Mouse (Mus musculus) heart, postnatal 25 days (tissue): ENCODE results near the gene Arhgef17. TPM values are rescaled to one million over a fixed set of nuclear protein-coding genes. Genes with fewer than 3 reads are reported as not detected.

Experiments used
- DNase-seq: peaks from one replicate; pipeline ENCODE4 v3.0.0; 2022; ENCODE audit warnings: low spot score
- intact Hi-C: fragments of 180-260 bp; cut with DNase I; formaldehyde crosslinking; loops from one replicate; pipeline ENCODE4 v1.15.1; 2025
- total RNA-seq, 2 experiments: library from RNA; stranded (reverse); gene quantifications; 2 replicates each; pipeline ENCODE4 v1.2.3; 2021

Gene Arhgef17
- total RNA-seq, 2 experiments from 2014 or later = 24.0 to 28.8 TPM

DNA sequence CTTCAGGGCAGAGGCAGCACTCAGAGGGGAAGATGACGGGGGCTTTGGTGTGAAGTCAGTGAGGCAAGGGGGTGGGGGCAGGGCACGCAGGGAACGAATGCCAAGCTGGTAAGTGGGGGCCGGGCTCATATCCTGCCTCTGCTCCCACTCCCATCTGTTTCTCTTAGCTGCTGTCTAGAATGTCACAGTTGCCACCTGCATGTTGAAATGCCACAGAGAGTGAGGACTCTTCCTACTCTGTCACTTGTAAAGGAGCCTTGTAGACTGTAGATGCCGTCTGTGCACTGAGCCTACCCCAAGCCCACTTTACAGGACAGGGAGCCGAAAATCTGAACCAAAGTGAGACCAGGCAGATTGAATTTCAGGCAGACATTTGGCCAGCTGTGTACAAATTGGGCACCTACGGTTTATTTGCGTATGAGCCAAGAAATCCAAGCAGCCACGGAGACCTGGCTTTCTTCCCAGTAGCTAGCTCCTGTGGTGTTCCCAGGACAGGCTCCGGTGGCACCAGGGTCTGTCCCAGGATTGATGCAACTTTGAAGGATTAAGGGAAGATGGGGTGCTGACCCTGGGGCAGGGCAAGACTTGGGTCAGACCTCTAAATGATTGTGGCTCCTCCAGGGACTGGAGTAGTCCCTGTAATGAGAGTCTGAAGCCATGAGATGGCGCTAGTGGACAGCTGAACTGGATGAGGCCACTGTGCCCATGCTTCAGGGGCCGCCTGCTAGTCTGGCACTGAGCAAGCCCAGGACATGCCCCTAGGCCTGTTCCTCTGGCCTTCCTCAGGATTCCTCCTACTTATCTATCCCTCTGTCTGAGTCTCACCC lies 11.1 kb upstream of the Arhgef17 start:
- intact Hi-C loops = loop anchor here (1.0 kb wide), 2 partner anchors 22 to 109 kb away; no protein-coding TSS in a partner anchor
- no peak for DNase-seq

DNA sequence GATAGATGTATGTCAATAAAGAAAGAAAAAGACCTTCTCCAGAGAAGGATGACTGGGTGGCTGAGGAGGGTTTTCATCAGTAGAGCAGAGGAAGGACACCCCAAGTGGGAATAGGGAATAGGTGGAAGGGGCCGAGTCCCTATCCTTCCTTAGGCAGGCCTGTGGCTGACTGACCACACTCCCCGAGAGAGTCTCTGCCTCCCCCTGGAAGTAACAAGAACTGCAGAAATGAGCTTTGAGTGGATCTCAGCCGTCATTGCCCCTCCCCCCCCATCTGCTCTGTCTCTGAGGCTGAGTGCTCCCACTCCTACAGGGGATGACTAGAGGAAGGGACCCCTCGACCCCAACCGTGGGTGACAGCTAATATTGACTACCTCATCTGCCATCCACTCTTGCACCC lies 9.3 kb upstream of the Arhgef17 start:
- intact Hi-C loops = no loop called here
- DNase-seq = no peak

GRCm38 (mm10) chr7:100938106-100938505 lies 6.2 kb upstream of the Arhgef17 start:
- intact Hi-C loops = no loop called here
- no peak for DNase-seq

- intact Hi-C loops = no loop called here
- no peak for DNase-seq
These were observed 5.6 kb upstream of the Arhgef17 start for GRCm38 (mm10) chr7:100937481-100937880.

- DNase-seq = no peak
- intact Hi-C loops = no loop called here
These were observed 1.6 kb upstream of the Arhgef17 start for GRCm38 (mm10) chr7:100933520-100933919.

- DNase-seq = peak; percentile 77
- intact Hi-C loops = loop anchor here (1.0 kb wide), 1 partner anchor 25 kb away; no protein-coding TSS in a partner anchor
These were observed 637 bp upstream of the Arhgef17 start for GRCm38 (mm10) chr7:100932481-100933007.

GRCm38 (mm10) chr7:100931316-100931925 lies 486 bp downstream of the Arhgef17 start:
- intact Hi-C loops = no loop called here
- DNase-seq = no peak

DNA sequence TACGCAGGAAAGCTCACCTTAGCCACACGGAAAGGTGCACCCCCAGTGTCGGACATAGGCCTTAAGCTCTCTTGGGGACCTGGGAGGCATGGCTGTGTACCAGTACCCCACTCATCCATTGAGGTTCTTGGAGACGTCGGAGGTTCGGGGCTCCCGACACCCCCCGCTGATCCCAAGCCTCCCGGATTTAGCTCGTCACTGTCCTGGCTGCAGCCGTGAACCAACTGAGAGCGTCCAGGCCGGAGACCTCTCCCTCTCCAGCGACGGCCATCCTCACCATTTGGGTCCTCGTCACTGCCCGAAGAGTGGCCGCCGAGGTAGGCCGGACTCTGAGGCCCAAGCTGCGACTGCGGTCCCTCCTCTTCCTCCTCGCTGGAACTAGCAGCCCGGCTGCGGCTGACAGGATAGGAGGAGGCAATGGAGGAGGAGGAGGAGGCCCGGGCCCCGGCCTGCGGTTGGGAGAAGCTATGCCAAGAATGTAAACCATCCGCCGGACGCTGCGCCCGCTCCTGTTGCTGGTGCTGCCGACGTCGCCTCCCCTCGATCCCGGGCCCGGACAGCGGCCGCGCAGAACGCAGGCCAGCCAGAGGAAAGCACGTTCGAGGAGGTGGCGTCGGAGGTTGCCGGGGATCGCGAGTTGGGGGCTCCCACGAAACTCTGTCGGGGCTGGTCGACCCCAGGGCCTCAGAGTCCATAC lies 1.1 kb downstream of the Arhgef17 start:
- intact Hi-C loops = no loop called here
- peak; percentile 50 for DNase-seq

- intact Hi-C loops = no loop called here
- DNase-seq = no peak
These were observed 2.1 kb downstream of the Arhgef17 start for GRCm38 (mm10) chr7:100929639-100930303.

GRCm38 (mm10) chr7:100928456-100928855 lies 3.5 kb downstream of the Arhgef17 start:
- no peak for DNase-seq
- intact Hi-C loops = no loop called here

DNA sequence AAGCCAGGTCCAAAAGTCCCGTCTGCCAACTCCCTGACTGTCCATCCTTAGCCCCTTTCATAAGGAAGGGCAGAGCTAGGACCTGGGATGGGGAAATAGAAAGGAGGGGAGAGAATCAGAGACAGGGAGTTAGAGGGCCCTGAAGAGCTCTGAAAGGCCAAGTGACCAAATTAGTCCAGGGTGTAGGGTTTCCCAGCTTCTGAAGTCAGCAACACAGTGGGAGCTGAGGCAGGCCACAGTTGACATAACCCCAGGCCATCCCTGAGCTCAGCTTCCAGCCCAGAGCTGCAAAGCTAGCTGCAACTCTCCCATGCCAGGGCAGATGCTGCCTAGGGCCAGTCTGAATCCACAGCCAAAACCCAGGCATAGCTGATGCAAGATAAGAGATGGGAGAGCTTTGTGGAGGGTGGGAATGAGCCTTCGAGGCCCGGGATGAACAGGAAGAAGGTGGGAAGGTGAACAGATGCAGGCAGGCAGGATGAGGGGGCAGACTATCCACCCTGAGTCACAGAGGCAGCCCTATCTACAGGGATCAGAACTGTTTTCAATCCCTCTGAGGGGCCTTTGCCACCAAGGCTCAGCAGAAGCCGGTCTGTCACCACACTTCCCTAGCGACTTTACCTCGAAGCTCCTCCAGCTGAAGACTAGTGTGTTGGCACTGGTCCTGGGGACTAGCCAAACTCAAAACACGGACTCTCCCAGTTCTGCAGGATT lies 4.5 kb downstream of the Arhgef17 start:
- intact Hi-C loops = no loop called here

DNA sequence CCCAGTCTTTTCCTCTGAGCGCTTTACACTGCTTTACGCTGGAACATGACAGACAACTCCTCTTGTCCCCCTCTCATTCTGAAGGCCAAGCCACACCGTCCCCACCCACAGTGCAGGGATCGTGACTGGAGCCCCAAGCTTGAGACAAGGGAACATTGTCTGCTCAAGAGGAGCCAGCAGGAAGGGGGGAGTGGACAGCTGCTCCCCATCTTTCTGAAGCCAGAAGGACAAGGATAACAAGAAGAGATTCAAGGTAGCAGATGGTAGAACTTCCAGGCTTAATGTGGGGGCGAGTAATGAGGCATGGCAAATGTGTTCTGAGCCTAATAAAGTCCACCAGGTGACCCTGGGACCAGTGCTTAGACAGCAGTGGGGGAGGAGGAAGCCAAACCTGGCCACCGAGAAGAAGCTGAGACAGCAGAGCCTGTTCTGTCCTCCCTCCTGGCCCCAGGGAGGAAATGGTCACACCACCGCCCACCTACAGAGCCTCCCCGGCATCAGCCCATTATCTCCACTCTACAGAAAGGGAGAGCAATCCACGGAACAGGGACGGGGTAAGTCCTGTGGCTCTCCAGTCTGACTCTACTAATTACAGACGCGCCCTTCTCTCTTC lies 5.5 kb downstream of the Arhgef17 start:
- intact Hi-C loops = no loop called here

More for the DNA sequence above, 4.5 kb downstream of the Arhgef17 start:
- no peak for DNase-seq

GRCm38 (mm10) chr7:100924674-100925445 lies 7.0 kb downstream of the Arhgef17 start:
- intact Hi-C loops = no loop called here
- DNase-seq = no peak

More for the DNA sequence above, 5.5 kb downstream of the Arhgef17 start:
- DNase-seq = no peak

DNA sequence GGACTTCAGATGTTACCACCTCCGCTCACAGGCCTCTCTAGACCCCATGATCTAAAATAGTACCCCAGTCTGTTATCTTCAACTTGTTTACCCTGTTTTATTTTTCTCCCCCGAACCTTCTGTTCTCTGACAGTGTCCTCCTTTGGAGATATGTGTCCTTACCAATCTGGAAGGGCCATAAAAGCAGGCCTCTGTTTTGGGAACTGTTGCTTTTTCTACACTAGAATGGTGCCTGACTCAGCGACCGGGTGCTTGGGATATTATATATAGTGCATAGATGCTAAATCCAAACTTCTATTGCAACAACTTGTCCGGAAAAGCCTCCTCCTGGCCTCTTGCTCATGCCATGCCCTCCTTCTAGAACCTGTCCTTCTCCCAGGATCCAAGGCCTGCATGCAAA lies 7.7 kb downstream of the Arhgef17 start:
- intact Hi-C loops = no loop called here
- DNase-seq = no peak

- DNase-seq = no peak
- intact Hi-C loops = no loop called here
These were observed 9.0 kb downstream of the Arhgef17 start for GRCm38 (mm10) chr7:100922907-100923306.

GRCm38 (mm10) chr7:100921289-100921688 lies 10.6 kb downstream of the Arhgef17 start:
- intact Hi-C loops = no loop called here
- DNase-seq = no peak

DNA sequence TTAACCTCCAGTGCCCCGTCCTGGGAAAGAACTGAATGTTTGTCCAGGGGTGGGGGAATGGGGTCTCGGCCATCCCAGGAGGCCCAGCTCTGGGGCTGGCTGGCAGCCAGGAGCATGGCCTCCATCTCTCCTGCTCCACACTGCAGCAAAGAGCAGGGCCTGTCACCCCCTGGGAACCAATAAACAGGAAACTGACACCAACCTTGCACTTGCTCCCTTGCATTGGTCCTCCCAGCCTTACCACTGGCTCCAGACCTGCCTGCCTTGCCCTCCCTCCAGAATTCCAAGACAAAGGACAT lies 12.1 kb downstream of the Arhgef17 start:
- no peak for DNase-seq
- intact Hi-C loops = no loop called here

- intact Hi-C loops = no loop called here
- DNase-seq = no peak
These were observed 12.7 kb downstream of the Arhgef17 start for GRCm38 (mm10) chr7:100919006-100919808.
